Mouse (Mus musculus): ENCODE measurements at regions not wholly inside any gene's neighbourhood (a gene's known extent, or its start where the extent isn't known, plus 50 kb on each side); places are given as distances from the start of the nearest gene placed in this dataset.

DNA sequence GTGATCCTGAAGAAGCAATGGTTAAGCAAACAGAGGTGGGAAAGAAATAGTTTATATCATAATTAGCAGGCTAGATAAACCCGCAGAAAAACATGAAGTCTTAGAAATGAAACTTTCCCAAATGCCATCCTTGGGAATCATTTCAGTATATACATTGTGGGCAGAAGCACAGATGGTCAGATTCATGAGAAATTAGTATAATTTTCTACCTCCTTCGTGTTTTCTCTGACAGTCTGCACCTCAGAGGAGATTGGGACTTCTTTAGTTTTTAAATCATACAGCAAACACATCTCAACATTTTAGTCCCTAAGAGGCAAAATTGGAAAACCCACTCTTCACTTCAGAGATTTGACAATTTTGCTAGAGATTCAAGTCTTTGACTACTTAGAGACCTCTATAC is 786.6 kb upstream of the Celf2 start:
- no peak for DNase-seq (ENCODE audit: low spot score in 2 of 2)

DNA sequence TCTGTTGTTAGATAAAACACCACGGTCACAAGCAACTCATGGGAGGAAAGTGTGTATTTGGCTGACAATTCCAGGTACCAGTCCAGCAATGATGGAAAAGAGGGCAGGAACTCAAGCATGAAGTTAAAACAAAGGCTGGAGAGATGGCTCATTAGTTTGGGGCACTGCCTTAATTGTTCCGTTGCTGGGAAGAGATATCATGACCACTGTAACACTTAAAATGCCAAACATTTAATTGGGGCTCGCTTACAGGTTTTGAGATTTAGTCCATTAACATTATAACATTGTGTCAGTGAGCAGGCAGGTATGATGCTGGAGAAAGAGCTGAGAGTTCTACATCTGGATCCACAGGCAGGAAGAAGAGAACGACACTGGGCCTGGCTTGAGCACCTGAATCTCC is 782.0 kb upstream of the Celf2 start:
- DNase-seq (ENCODE audit: low spot score in 2 of 2), result no peak

DNA sequence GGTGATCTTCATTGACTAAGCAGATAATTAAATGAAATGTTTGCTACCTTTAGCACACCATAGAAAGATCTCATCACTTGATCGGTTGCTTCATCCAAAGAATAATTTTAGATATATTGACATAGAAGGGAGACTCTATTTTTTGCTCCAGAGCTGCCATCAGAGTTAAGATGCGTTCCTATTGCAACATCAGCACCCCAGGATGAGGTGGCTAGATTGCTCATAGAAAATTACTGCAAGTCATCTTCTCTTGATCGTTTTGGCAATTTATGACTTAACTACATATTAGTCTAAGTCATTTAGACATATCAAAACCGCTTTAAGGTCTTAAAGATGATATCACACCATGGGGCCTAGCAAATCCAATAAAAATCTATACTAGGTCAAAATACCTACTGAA is 778.0 kb upstream of the Celf2 start:
- no peak for DNase-seq (ENCODE audit: low spot score in 2 of 2)

DNA sequence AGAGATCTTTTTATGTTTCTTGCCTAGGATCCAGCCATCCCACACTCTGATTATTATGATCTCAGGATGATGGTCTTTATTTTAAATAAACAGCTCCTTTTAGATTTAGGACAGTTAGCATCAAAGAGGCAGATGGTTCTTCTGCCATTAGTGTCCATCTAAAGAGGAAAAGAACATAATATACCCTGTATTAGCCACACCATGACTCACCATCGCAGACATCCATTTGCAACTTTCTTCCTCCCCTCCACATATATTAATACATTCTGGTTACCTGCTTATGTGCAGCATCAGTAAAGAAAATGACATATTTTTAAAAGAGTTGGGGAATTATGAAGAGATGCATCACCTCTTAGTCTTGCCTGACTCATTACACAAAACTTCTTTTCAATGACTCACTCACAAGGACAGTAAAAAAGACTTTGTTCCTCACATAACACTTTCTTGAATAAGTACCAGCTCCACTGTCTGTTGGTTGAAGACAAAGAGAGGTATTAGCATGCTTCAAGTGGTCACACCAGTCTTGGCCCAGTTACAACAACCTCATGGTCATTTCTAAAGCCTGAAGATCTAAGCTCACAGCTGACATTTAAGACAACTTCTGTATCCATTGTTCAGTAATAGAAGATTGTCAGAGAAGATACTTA is 766.9 kb upstream of the Celf2 start:
- DNase-seq (ENCODE audit: low spot score in 2 of 2), result no peak
